Comparison of ENCODE assay signal across 23 mouse cellular contexts in genomic region chr4:43567140-43567539, GRCm38 (mm10). TPM values are rescaled to one million over a fixed set of nuclear protein-coding genes. Genes with fewer than 3 reads are reported as not detected.
DNase-seq lines count a peak whose midpoint lies in the region; ATAC-seq lines count a peak whose summit lies in the region.
"Had no signal": no experiment of that assay in that cellular context is flagged by ENCODE, and none has a peak within 500 bp of the region (broad histone marks: within the 10 kb centered on the region; RNA-seq: fewer than 3 reads in every experiment).

No protein-coding gene starts in this region.

- H3K4me2 ChIP-seq in limb, embryonic 13.5 days (replicated peaks), result no peak overlapping the region
- H3K4me2 ChIP-seq: embryonic facial prominence, embryonic 12.5 days; forebrain, embryonic 13.5 days; forebrain, embryonic 15.5 days had no signal

- H3K4me1 ChIP-seq in limb, embryonic 13.5 days, result peaks cover 14% of the 10 kb centered on the region
- H3K4me1 ChIP-seq in limb, embryonic 10.5 days, result peaks cover 8% of the 10 kb centered on the region

- H3K4me3 ChIP-seq in limb, embryonic 13.5 days, result no peak overlapping the region
- H3K4me3 ChIP-seq in limb, embryonic 10.5 days, result no peak overlapping the region
- H3K4me3 ChIP-seq: embryonic facial prominence, embryonic 10.5 days; embryonic facial prominence, embryonic 12.5 days; forebrain, embryonic 13.5 days; forebrain, embryonic 15.5 days had no signal

- intact Hi-C loops in gastrocnemius, postnatal 14 days (cut with DNase I; ENCODE audit: low total_unique reads), result no loop called here
- intact Hi-C loops in heart, postnatal 10 days (cut with DNase I), result loop anchor here (10.0 kb wide), 1 partner anchor 532 kb away; the partner anchor contains the start of gene Stoml2
- intact Hi-C loops in heart, postnatal 25 days (cut with DNase I), result no loop called here

- no peak overlapping the region for H3K27ac ChIP-seq in limb, embryonic 13.5 days
- H3K27ac ChIP-seq in limb, embryonic 10.5 days, result no peak overlapping the region
- H3K27ac ChIP-seq: embryonic facial prominence, embryonic 10.5 days; embryonic facial prominence, embryonic 12.5 days; forebrain, embryonic 13.5 days; forebrain, embryonic 15.5 days had no signal

- peaks cover 81% of the 10 kb centered on the region for H3K36me3 ChIP-seq in limb, embryonic 13.5 days
- peaks cover 81% of the 10 kb centered on the region for H3K36me3 ChIP-seq in limb, embryonic 10.5 days

- peak; percentile 56 for DNase-seq in gastrocnemius, postnatal 14 days
- no peak for DNase-seq in gastrocnemius, adult 18-20 months (ENCODE audit: low spot score)
- peak; percentile 41 to 45 for DNase-seq in heart, postnatal 10 days
- DNase-seq in heart, postnatal 25 days (ENCODE audit: low spot score), result no peak
- DNase-seq in limb, embryonic 10.5 days (ENCODE audit: low spot score), result no peak
- DNase-seq: adrenal gland, adult 8-10 months; adrenal gland, postnatal 14 days; B cell, adult 2 months; cerebellum, adult 11-12 months; cerebellum, adult 2 months; cerebellum, adult 9-10 months; cerebellum, postnatal 10 days; cerebellum, postnatal 25 days had no signal

- WGBS in limb, embryonic 13.5 days, result 85% methylated on average over 9 of the region's 9 CpGs
- WGBS in limb, embryonic 10.5 days, result 94% methylated on average over 9 of the region's 9 CpGs

- no peak for ATAC-seq in limb, embryonic 13.5 days (ENCODE audit: low FRiP score, low read depth)
- ATAC-seq: activated CD4-positive, CD25-positive, alpha-beta regulatory T cell, adult 4 months; CD4-positive, CD25-positive, alpha-beta regulatory T cell, adult 4 months; forebrain, embryonic 13.5 days; forebrain, embryonic 15.5 days; Patski had no signal

- H3K9ac ChIP-seq in limb, embryonic 13.5 days, result 0 out of 2 replicates have a peak overlapping the region, but pooled peaks have one; percentile 19
- H3K9ac ChIP-seq: embryonic facial prominence, embryonic 12.5 days; forebrain, embryonic 13.5 days; forebrain, embryonic 15.5 days had no signal

- H3K27me3 ChIP-seq in limb, embryonic 13.5 days, result no peaks in the 10 kb centered on the region
- H3K27me3 ChIP-seq in limb, embryonic 10.5 days (ENCODE audit: low read depth, poor library complexity, severe bottlenecking), result no peaks in the 10 kb centered on the region
- H3K27me3 ChIP-seq: CH12.LX; embryonic facial prominence, embryonic 12.5 days; forebrain, embryonic 13.5 days; forebrain, embryonic 15.5 days; Patski had no signal

- H3K9me3 ChIP-seq in limb, embryonic 13.5 days, result no peaks in the 10 kb centered on the region
- no peaks in the 10 kb centered on the region for H3K9me3 ChIP-seq in limb, embryonic 10.5 days (replicated peaks)
- H3K9me3 ChIP-seq: embryonic facial prominence, embryonic 10.5 days; embryonic facial prominence, embryonic 12.5 days; forebrain, embryonic 13.5 days; forebrain, embryonic 15.5 days; G1E had no signal

RNA-seq across cellular contexts. Expression of gene Tln1, which starts 4.6 kb away (rescaled TPM):
- 10 to 100 TPM; 67.6 to 77.4 TPM for total RNA-seq in gastrocnemius, postnatal 14 days (2021)
- 10 to 100 TPM; 50.6 to 64.8 TPM for total RNA-seq in gastrocnemius, adult 18-20 months (2021)
- total RNA-seq in heart, postnatal 10 days (2021), result 100 to 1,000 TPM; 147 to 167 TPM
- total RNA-seq in heart, postnatal 25 days (2021), result 100 to 1,000 TPM; 115 to 124 TPM
- 60.4 and 63.6 TPM in 2 replicates for polyA plus RNA-seq in limb, embryonic 13.5 days (2015; fragmentation: Nextera tagmentation; extraction: Ambion mirVana)
- polyA plus RNA-seq in limb, embryonic 10.5 days (2016; fragmentation: Nextera tagmentation; extraction: Ambion mirVana), result 46.8 and 51.1 TPM in 2 replicates

RNA-seq across cellular contexts. Expression of gene Creb3, which starts 5.0 kb away (rescaled TPM):
- total RNA-seq in gastrocnemius, postnatal 14 days (2021), result 10 to 100 TPM; 38.7 to 45.6 TPM
- total RNA-seq in gastrocnemius, adult 18-20 months (2021), result 10 to 100 TPM; 29.9 to 41.5 TPM
- total RNA-seq in heart, postnatal 10 days (2021), result 10 to 100 TPM; 57.2 to 61.8 TPM
- 10 to 100 TPM; 45.8 to 48.3 TPM for total RNA-seq in heart, postnatal 25 days (2021)
- polyA plus RNA-seq in limb, embryonic 13.5 days (2015; fragmentation: Nextera tagmentation; extraction: Ambion mirVana), result 58.7 and 60.0 TPM in 2 replicates
- polyA plus RNA-seq in limb, embryonic 10.5 days (2016; fragmentation: Nextera tagmentation; extraction: Ambion mirVana), result 27.3 and 40.5 TPM in 2 replicates

RNA-seq across cellular contexts. Expression of gene Rgp1, which starts 11.4 kb away (rescaled TPM):
- 10 to 100 TPM; 21.9 to 22.3 TPM for total RNA-seq in gastrocnemius, postnatal 14 days (2021)
- total RNA-seq in gastrocnemius, adult 18-20 months (2021), result 10 to 100 TPM; 19.9 to 20.7 TPM
- 10 to 100 TPM; 42.1 to 45.5 TPM for total RNA-seq in heart, postnatal 10 days (2021)
- total RNA-seq in heart, postnatal 25 days (2021), result 10 to 100 TPM; 29.5 to 36.7 TPM
- polyA plus RNA-seq in limb, embryonic 13.5 days (2015; fragmentation: Nextera tagmentation; extraction: Ambion mirVana), result 35.0 and 38.5 TPM in 2 replicates
- polyA plus RNA-seq in limb, embryonic 10.5 days (2016; fragmentation: Nextera tagmentation; extraction: Ambion mirVana), result 22.7 and 30.0 TPM in 2 replicates

RNA-seq across cellular contexts. Expression of gene Gba2, which starts 11.5 kb away (rescaled TPM):
- 1 to 10 TPM; 5.1 to 6.2 TPM for total RNA-seq in gastrocnemius, postnatal 14 days (2021)
- total RNA-seq in gastrocnemius, adult 18-20 months (2021), result 1 to 10 TPM; 4.3 to 4.6 TPM
- total RNA-seq in heart, postnatal 10 days (2021), result 10 to 100 TPM; 15.4 to 15.6 TPM
- 10 to 100 TPM; 13.5 to 14.3 TPM for total RNA-seq in heart, postnatal 25 days (2021)
- polyA plus RNA-seq in limb, embryonic 13.5 days (2015; fragmentation: Nextera tagmentation; extraction: Ambion mirVana), result 26.9 and 27.0 TPM in 2 replicates
- 24.3 and 29.2 TPM in 2 replicates for polyA plus RNA-seq in limb, embryonic 10.5 days (2016; fragmentation: Nextera tagmentation; extraction: Ambion mirVana)

RNA-seq across cellular contexts. Expression of gene Msmp, which starts 17.2 kb away (rescaled TPM):
- under 1 TPM in 1 of 2 experiments, not detected in 1; 0.29 TPM for total RNA-seq in gastrocnemius, postnatal 14 days (2021)
- under 1 TPM in 1 of 2 experiments, not detected in 1; 0.55 TPM for total RNA-seq in gastrocnemius, adult 18-20 months (2021)
- total RNA-seq in heart, postnatal 10 days (2021), result under 1 TPM; 0.36 to 0.37 TPM
- under 1 TPM in 1 of 2 experiments, not detected in 1; 0.60 TPM for total RNA-seq in heart, postnatal 25 days (2021)
- 1.4 and 2.2 TPM in 2 replicates for polyA plus RNA-seq in limb, embryonic 13.5 days (2015; fragmentation: Nextera tagmentation; extraction: Ambion mirVana)
- polyA plus RNA-seq in limb, embryonic 10.5 days (2016; fragmentation: Nextera tagmentation; extraction: Ambion mirVana), result 0.44 TPM in 1 of 2 replicates, not detected in the other
- total RNA-seq: G1E had no signal
- polyA plus RNA-seq: activated CD4-positive, CD25-positive, alpha-beta regulatory T cell, adult 4 months; CD4-positive, CD25-positive, alpha-beta regulatory T cell, adult 4 months; cerebellum, adult 2 months; G1E; Patski had no signal

Comparison
In these comparisons a context has a peak if more than half of its experiments do, and no peak if none do; other contexts are left out.
1. DNase-seq: peak in gastrocnemius, postnatal 14 days (single experiment) and heart, postnatal 10 days (2 of 2); none in gastrocnemius, adult 18-20 months (single experiment), heart, postnatal 25 days (single experiment) and limb, embryonic 10.5 days (single experiment).